Mouse (Mus musculus) embryonic facial prominence, embryonic 11.5 days (tissue): ENCODE measurements at regions not wholly inside any gene's neighbourhood (a gene's known extent, or its start where the extent isn't known, plus 50 kb on each side); places are given as distances from the start of the nearest gene placed in this dataset.
A peak's percentile ranks its signal among the peaks of the same experiment; 100 is the strongest.

Experiments
- ATAC-seq: fragments of 200-750 bp; cut with Nextera tagmentation; replicated peaks from 2 replicates; pipeline ENCODE4 v1.8.0; 2017; ENCODE audit warnings: low read depth; ENCODE audit not compliant: insufficient number of reproducible peaks, low FRiP score, low TSS enrichment
- DNase-seq: peaks from one replicate; pipeline ENCODE4 v3.0.0-alpha.2; 2015; ENCODE audit warnings: low spot score
- H3K27ac ChIP-seq: fragments of 300-500 bp; sonication (generic); replicated peaks from 2 replicates; pipeline ENCODE4 v1.5.1; 2014; ENCODE audit warnings: mild to moderate bottlenecking, low read depth, low read length, control low read depth
- H3K27me3 ChIP-seq: fragments of 300-500 bp; sonication (generic); 2 replicates; pipeline ENCODE4 v1.6.1; 2014; ENCODE audit warnings: mild to moderate bottlenecking, low read length, moderate library complexity, mixed read lengths; ENCODE audit not compliant: control insufficient read depth, insufficient read depth
- H3K36me3 ChIP-seq: fragments of 300-500 bp; sonication (generic); replicated peaks from 2 replicates; pipeline ENCODE4 v1.6.1; 2014; ENCODE audit warnings: low read depth, mild to moderate bottlenecking, low read length, moderate library complexity, mixed read lengths; ENCODE audit not compliant: control insufficient read depth, insufficient read depth
- H3K4me1 ChIP-seq: fragments of 300-500 bp; sonication (generic); 2 replicates; pipeline ENCODE4 v1.6.1; 2014; ENCODE audit warnings: low read length, mixed read lengths; ENCODE audit not compliant: control insufficient read depth, insufficient read depth
- H3K4me2 ChIP-seq: fragments of 300-500 bp; sonication (generic); 2 replicates; pipeline ENCODE4 v1.6.1; 2014; ENCODE audit warnings: low read depth, mild to moderate bottlenecking, control low read depth, low read length, moderate library complexity
- H3K4me3 ChIP-seq: fragments of 300-500 bp; sonication (generic); 2 replicates; pipeline ENCODE4 v1.5.1; 2014; ENCODE audit warnings: low read depth, low read length, control low read depth
- H3K9ac ChIP-seq: fragments of 300-500 bp; sonication (generic); replicated peaks from 2 replicates; pipeline ENCODE4 v1.6.1; 2014; ENCODE audit warnings: mild to moderate bottlenecking, control low read depth, low read length
- H3K9me3 ChIP-seq: fragments of 300-500 bp; sonication (generic); replicated peaks from 2 replicates; pipeline ENCODE4 v1.6.1; 2016; ENCODE audit warnings: mild to moderate bottlenecking, low read length, inconsistent platforms, mixed read lengths; ENCODE audit not compliant: control insufficient read depth
- WGBS: fragments of 180-500 bp; shearing (Covaris S2); extraction: QIAGEN DNeasy Blood & Tissue Kit; methylation state at CpG from one replicate; pipeline ENCODE4 v1.1.7; 2014; 5-methylcytosine and 5-hydroxymethylcytosine counted together

DNA sequence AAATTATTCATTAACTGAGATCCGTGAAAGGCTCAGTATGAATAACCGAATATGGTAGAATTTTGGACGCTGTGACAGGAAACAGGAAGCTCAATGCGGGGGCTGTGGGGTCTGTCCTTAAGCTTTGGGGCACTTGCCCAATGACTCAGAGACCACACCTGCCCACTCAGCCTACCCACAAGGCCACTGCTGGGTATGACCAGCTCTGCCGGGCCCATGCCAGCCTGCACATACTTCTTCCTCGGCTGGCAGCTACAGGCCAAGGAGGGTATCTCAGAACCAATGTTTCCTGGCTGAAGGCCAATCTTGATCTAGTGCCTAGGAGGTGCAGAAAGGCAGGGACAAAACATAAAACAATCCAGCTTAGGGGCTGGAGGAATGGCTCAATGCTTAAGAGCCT is 230.9 kb upstream of the Serp2 start:
- DNase-seq (no peak), ATAC-seq (no peak)
- Histone ChIP-seq H3K4me2 (no peak overlapping the region), H3K4me3 (no peak overlapping the region), H3K4me1 (peaks cover 5% of the 10 kb centered on the region; the same call in 1 of the 2 replicates), H3K27ac (no peak overlapping the region), H3K36me3 (no peaks in the 10 kb centered on the region), H3K27me3 (no peaks in the 10 kb centered on the region), H3K9ac (no peak overlapping the region), H3K9me3 (no peaks in the 10 kb centered on the region)
- 87% methylated on average over 6 of the region's 6 CpGs for WGBS

DNA sequence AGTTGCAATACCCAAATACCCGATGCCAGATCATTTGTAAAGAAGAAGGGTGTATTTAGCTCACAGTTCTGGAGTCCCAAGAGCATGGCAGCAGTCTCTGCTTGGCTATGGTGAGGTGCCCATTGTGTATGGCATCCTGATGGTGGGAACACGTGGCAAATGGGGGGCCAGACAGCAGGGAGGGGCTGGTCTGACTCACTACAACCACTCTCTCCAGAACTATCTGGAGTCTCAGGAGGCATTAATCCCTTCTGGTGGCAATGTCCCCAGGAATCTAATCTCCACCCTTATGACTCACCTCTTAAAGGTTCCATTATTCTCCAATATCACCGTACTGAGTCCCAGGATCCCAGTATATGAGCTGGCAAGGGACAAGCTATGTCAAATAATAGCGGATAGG is 229.5 kb upstream of the Serp2 start:
- Histone ChIP-seq H3K4me2 (no peak overlapping the region), H3K36me3 (no peaks in the 10 kb centered on the region), H3K4me1 (no peaks in the 10 kb centered on the region), H3K9ac (no peak overlapping the region), H3K9me3 (no peaks in the 10 kb centered on the region), H3K27me3 (no peaks in the 10 kb centered on the region), H3K4me3 (no peak overlapping the region), H3K27ac (no peak overlapping the region)
- DNase-seq (no peak), ATAC-seq (no peak)
- 82% methylated on average over 4 of the region's 4 CpGs for WGBS

GRCm38 (mm10) chr14:76781524-76781880 is 224.8 kb upstream of the Serp2 start:
- Histone ChIP-seq H3K27me3 (no peaks in the 10 kb centered on the region), H3K4me3 (no peak overlapping the region), H3K9ac (no peak overlapping the region), H3K27ac (no peak overlapping the region), H3K4me1 (no peaks in the 10 kb centered on the region), H3K9me3 (no peaks in the 10 kb centered on the region), H3K4me2 (no peak overlapping the region), H3K36me3 (no peaks in the 10 kb centered on the region)
- no peak for ATAC-seq
- no peak for DNase-seq
- 79% methylated on average over 3 of the region's 3 CpGs for WGBS

GRCm38 (mm10) chr14:76780572-76781523 is 224.2 kb upstream of the Serp2 start:
- no peaks in the 10 kb centered on the region for H3K27me3 ChIP-seq
- no peaks in the 10 kb centered on the region for H3K4me1 ChIP-seq
- 76% methylated on average over 14 of the region's 14 CpGs for WGBS
- H3K27ac ChIP-seq = no peak overlapping the region
- DNase-seq (no peak), ATAC-seq (no peak)
- no peaks in the 10 kb centered on the region for H3K36me3 ChIP-seq
- no peak overlapping the region for H3K4me2 ChIP-seq
- no peak overlapping the region for H3K9ac ChIP-seq
- H3K4me3 ChIP-seq = no peak overlapping the region
- H3K9me3 ChIP-seq = no peaks in the 10 kb centered on the region

DNA sequence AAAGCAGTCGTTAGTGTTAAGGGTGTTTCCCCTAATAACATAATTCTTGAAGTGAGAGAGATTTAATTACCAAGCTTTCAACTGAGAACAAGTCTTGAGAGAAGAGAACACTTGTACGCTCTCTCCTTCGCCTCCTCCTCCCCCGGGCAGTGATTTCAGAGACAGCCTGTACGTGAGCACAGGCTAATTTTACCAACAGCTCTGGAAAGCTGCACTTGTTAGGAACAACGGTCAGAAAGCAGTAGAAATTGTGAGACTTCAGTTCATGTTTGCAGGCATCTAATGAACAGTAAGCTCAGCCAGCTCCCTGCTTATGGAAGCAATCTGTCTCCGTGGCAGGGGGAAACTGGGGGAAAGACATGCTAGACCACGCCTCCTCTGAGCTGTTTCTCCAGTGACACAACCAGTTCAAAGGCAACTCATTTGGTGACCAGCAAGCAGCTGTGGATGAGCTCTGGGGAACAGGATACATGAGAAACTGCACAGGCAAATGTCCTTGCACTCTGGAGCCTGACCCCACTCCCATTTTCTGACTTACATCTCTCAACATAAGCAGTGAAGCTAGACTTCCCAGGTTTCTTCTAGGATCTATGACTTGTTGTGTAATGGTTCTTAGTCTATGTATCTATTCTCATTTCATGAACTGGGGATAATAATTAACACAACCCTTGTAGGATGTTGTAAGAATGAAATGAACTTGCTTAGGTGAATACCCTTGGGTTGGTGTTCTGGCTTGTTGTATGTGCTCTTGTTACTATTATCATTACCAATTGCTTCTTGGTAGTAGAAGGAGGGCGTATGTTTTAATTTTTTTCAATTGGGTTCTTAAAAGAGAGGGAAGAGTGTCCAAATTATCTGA is 222.1 kb upstream of the Serp2 start:
- Histone ChIP-seq H3K4me2 (no peak overlapping the region), H3K4me1 (no peaks in the 10 kb centered on the region), H3K36me3 (no peaks in the 10 kb centered on the region), H3K9ac (no peak overlapping the region), H3K27me3 (no peaks in the 10 kb centered on the region), H3K9me3 (no peaks in the 10 kb centered on the region), H3K4me3 (no peak overlapping the region), H3K27ac (no peak overlapping the region)
- DNase-seq (peak; percentile 40), ATAC-seq (no peak)
- WGBS = 45% methylated on average over 9 of the region's 9 CpGs

- no peak overlapping the region for H3K27ac ChIP-seq
- H3K27me3 ChIP-seq = no peaks in the 10 kb centered on the region
- 68% methylated on average over 3 of the region's 3 CpGs for WGBS
These were observed 218.8 kb upstream of the Serp2 start for GRCm38 (mm10) chr14:76775387-76775924.

DNA sequence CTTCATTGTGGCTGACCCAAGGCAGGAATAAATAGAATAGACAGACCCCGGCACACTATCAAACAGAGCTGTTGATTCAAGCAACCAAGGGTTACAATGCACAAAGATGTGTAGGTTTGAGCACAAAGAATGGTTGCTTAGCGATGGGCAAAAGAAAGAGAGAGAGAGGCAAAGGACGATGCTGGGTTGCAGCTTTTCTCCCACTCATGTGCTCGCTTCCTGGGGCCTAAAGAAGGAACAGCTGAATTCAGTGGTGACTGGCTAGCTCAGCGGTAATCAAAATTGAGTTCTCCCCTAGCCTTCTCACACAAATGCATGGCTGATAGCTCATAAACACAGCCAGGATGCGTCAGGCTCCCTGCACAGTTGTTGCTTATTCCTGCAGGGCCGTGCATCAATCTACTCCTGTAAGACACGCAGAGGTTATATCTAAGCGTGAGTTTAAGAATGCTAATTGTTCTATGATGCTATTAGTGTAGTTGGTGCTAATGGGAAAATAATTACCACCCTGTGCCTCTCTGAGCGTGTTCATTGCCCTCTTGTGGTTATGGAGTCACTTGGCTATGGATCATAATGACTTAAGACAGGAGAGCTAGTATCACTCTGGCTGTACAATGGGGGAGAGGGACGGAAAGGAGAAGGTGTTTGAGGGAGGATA is 216.2 kb upstream of the Serp2 start:
- DNase-seq = no peak
- Histone ChIP-seq H3K36me3 (no peaks in the 10 kb centered on the region), H3K4me1 (no peaks in the 10 kb centered on the region), H3K9me3 (no peaks in the 10 kb centered on the region), H3K4me2 (no peak overlapping the region), H3K9ac (no peak overlapping the region), H3K4me3 (no peak overlapping the region), H3K27ac (no peak overlapping the region), H3K27me3 (no peaks in the 10 kb centered on the region)
- ATAC-seq = no peak
- 71% methylated on average over 11 of the region's 11 CpGs for WGBS

More at GRCm38 (mm10) chr14:76775387-76775924, 218.8 kb upstream of the Serp2 start:
- H3K9ac ChIP-seq = no peak overlapping the region
- no peak overlapping the region for H3K4me3 ChIP-seq
- no peak overlapping the region for H3K4me2 ChIP-seq
- DNase-seq (no peak), ATAC-seq (no peak)
- H3K9me3 ChIP-seq = no peaks in the 10 kb centered on the region
- H3K4me1 ChIP-seq = no peaks in the 10 kb centered on the region
- H3K36me3 ChIP-seq = no peaks in the 10 kb centered on the region
